Mouse (Mus musculus): Measurements from ENCODE around the gene Kcnc2. TPM values are rescaled to one million over a fixed set of nuclear protein-coding genes. Genes with fewer than 3 reads are reported as not detected.
A peak's percentile ranks its signal among the peaks of the same experiment; 100 is the strongest.

The Kcnc2 gene
- polyA plus RNA-seq, 1 experiment = 0.12 TPM

DNA sequence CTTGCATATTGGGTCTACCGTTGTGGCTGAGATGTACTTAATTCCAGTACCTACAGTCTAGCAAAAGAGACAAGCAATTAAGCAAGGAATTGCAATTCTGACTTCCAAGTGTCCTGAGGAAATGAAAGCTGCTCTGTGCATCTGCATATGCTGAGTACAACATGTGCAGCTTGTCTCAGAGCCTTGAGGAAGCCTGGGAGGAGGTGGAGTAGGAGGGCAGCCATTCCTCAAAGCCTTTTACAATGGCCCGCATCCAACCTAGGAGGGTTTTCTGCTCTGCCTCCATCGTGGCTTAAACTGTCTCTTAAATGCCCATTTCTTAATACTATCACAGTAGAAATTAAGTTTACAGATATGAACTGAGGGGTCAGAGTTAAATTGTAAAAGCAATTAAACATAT, 7.5 kb upstream of the Kcnc2 start:
- Histone ChIP-seq H3K9ac (ENCODE audit: low read depth, poor library complexity, severe bottlenecking) (no peak overlapping the region), H3K4me3 (ENCODE audit: low read depth, low read length) (no peak overlapping the region), H3K4me1 (ENCODE audit: control insufficient read depth, insufficient read depth, low read length) (no peaks in the 10 kb centered on the region), H3K27me3 (ENCODE audit: control insufficient read depth, insufficient read depth, low read length, poor library complexity, severe bottlenecking) (no peaks in the 10 kb centered on the region), H3K27ac (ENCODE audit: insufficient read depth, low read length) (no peak overlapping the region), H3K36me3 (ENCODE audit: control insufficient read depth, insufficient read depth, low read length, poor library complexity, severe bottlenecking) (no peaks in the 10 kb centered on the region), H3K9me3 (replicated peaks; ENCODE audit: control insufficient read depth, insufficient read depth, low read length, poor library complexity, severe bottlenecking) (no peaks in the 10 kb centered on the region)
- no peak for TF ChIP-seq CTCF (IDR thresholded peaks at IDR 0.05; ENCODE audit: low read depth, low read length)

DNA sequence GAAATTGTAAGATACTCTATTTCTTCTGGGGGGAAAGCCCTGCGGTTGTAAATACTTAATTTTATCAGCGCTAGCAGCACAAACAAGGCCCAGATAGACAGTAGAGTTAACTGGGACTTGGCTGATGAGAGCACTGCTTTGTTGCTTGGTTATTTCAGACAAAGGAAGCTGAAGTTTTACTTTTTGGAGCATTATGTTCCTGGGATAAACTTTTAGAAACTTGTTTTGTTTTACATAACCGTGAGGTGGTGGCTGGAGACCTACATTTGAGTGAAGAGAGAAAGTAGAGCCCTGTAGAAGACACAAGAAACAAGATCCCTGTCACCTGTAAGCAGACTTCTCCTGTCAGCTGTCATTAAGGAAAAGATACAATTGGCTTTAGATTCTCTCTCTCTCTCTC, 1.4 kb upstream of the Kcnc2 start:
- H3K27me3 ChIP-seq (ENCODE audit: control insufficient read depth, insufficient read depth, low read length, poor library complexity, severe bottlenecking) = peaks cover 9% of the 10 kb centered on the region
- H3K9me3 ChIP-seq (replicated peaks; ENCODE audit: control insufficient read depth, insufficient read depth, low read length, poor library complexity, severe bottlenecking) = no peaks in the 10 kb centered on the region
- TF ChIP-seq CTCF (IDR thresholded peaks at IDR 0.05; ENCODE audit: low read depth, low read length) (no peak), POLR2A (IDR thresholded peaks at IDR 0.05; ENCODE audit: insufficient read depth, low read length) (no peak), EP300 (IDR thresholded peaks at IDR 0.05; ENCODE audit: insufficient read depth, low read depth, low read length) (no peak)
- H3K4me1 ChIP-seq (ENCODE audit: control insufficient read depth, insufficient read depth, low read length) = no peaks in the 10 kb centered on the region
- H3K36me3 ChIP-seq (ENCODE audit: control insufficient read depth, insufficient read depth, low read length, poor library complexity, severe bottlenecking) = no peaks in the 10 kb centered on the region
- H3K4me3 ChIP-seq (ENCODE audit: low read depth, low read length) = no peak overlapping the region
- H3K9ac ChIP-seq (ENCODE audit: low read depth, poor library complexity, severe bottlenecking) = no peak overlapping the region
- no peak overlapping the region for H3K27ac ChIP-seq (ENCODE audit: insufficient read depth, low read length)

DNA sequence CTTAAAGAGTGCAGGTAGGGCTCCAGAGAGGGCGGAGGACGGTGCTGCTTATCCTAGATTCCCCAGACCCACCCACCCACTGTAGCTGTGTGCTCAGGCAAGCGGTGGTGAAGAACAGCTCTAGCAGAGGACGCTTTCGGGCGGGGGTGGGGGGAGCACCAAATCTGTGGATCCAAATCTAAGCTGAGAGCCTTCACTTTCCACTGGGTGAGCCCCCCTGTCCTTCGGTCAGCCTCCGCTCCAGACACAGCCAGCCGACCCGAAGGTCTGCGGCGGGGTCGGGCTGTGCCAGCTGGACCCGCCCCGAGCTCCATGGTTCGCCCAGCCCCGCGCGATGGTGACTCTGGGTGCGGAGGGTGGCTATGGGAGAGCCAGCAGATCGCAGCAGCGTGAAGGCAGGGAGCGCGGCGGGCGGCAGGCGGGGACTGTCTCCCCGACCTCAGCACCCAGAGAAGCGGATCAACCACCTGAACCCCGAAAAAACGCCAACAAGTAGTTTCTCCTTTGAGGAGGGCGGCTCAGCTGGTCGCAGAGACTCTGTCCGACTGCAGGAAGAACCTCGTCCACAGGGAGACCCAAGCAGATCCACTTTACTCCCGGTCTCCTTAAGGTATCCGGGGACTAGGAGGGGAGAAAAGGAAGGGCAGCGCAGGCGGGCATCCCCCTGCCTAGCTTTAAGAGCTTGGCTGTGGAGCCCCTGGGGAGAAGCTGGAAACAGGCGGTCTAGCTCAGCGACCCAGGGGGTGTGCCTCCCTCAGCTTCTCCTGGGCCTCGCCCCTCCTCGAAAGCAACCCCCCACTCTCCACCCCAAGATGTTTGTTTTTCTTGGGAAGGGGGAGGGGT, 761 bp upstream of the Kcnc2 start:
- Histone ChIP-seq H3K27ac (ENCODE audit: insufficient read depth, low read length) (no peak overlapping the region), H3K4me1 (ENCODE audit: control insufficient read depth, insufficient read depth, low read length) (no peaks in the 10 kb centered on the region), H3K9me3 (replicated peaks; ENCODE audit: control insufficient read depth, insufficient read depth, low read length, poor library complexity, severe bottlenecking) (no peaks in the 10 kb centered on the region), H3K27me3 (ENCODE audit: control insufficient read depth, insufficient read depth, low read length, poor library complexity, severe bottlenecking) (peaks cover 9% of the 10 kb centered on the region), H3K9ac (ENCODE audit: low read depth, poor library complexity, severe bottlenecking) (peak overlapping the region; percentile 36), H3K4me3 (ENCODE audit: low read depth, low read length) (peak overlapping the region; percentile 55), H3K36me3 (ENCODE audit: control insufficient read depth, insufficient read depth, low read length, poor library complexity, severe bottlenecking) (no peaks in the 10 kb centered on the region)
- TF ChIP-seq EP300 (IDR thresholded peaks at IDR 0.05; ENCODE audit: insufficient read depth, low read depth, low read length) (no peak), CTCF (IDR thresholded peaks at IDR 0.05; ENCODE audit: low read depth, low read length) (no peak), POLR2A (IDR thresholded peaks at IDR 0.05; ENCODE audit: insufficient read depth, low read length) (no peak)

DNA sequence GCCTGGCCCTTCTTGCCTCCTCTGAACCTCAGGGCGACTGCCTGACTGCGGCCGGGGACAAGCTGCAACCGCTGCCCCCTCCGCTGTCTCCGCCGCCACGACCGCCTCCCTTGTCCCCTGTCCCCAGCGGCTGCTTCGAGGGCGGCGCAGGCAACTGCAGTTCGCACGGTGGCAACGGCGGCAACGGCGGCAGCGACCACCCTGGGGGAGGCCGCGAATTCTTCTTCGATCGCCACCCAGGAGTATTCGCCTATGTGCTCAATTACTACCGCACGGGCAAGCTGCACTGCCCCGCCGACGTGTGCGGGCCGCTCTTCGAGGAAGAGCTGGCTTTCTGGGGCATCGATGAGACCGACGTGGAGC, 863 bp downstream of the Kcnc2 start:
- no peaks in the 10 kb centered on the region for H3K4me1 ChIP-seq (ENCODE audit: control insufficient read depth, insufficient read depth, low read length)
- no peak overlapping the region for H3K27ac ChIP-seq (ENCODE audit: insufficient read depth, low read length)
- H3K27me3 ChIP-seq (ENCODE audit: control insufficient read depth, insufficient read depth, low read length, poor library complexity, severe bottlenecking) = peaks cover 9% of the 10 kb centered on the region
- no peaks in the 10 kb centered on the region for H3K36me3 ChIP-seq (ENCODE audit: control insufficient read depth, insufficient read depth, low read length, poor library complexity, severe bottlenecking)
- TF ChIP-seq POLR2A (IDR thresholded peaks at IDR 0.05; ENCODE audit: insufficient read depth, low read length) = no peak
- no peak for TF ChIP-seq EP300 (IDR thresholded peaks at IDR 0.05; ENCODE audit: insufficient read depth, low read depth, low read length)
- peak overlapping the region; percentile 57 for H3K4me3 ChIP-seq (ENCODE audit: low read depth, low read length)
- H3K9ac ChIP-seq (ENCODE audit: low read depth, poor library complexity, severe bottlenecking) = no peak overlapping the region
- H3K9me3 ChIP-seq (replicated peaks; ENCODE audit: control insufficient read depth, insufficient read depth, low read length, poor library complexity, severe bottlenecking) = no peaks in the 10 kb centered on the region

DNA sequence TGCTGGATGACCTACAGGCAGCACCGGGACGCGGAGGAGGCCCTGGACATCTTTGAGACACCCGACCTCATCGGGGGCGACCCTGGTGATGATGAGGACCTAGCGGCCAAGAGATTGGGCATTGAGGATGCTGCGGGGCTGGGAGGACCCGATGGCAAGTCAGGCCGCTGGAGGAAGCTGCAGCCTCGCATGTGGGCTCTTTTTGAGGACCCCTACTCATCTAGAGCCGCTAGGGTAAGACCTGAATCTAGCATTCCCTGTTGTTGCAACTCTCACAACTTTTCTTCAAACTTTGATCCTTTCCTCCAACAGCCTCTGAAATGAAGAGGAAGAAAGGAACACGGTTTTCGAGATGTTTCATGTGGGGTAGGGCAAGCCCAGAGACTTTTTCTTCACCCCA, 1.2 kb downstream of the Kcnc2 start:
- no peaks in the 10 kb centered on the region for H3K36me3 ChIP-seq (ENCODE audit: control insufficient read depth, insufficient read depth, low read length, poor library complexity, severe bottlenecking)
- H3K4me1 ChIP-seq (ENCODE audit: control insufficient read depth, insufficient read depth, low read length) = no peaks in the 10 kb centered on the region
- no peaks in the 10 kb centered on the region for H3K9me3 ChIP-seq (replicated peaks; ENCODE audit: control insufficient read depth, insufficient read depth, low read length, poor library complexity, severe bottlenecking)
- peaks cover 9% of the 10 kb centered on the region for H3K27me3 ChIP-seq (ENCODE audit: control insufficient read depth, insufficient read depth, low read length, poor library complexity, severe bottlenecking)
- H3K27ac ChIP-seq (ENCODE audit: insufficient read depth, low read length) = no peak overlapping the region
- no peak overlapping the region for H3K9ac ChIP-seq (ENCODE audit: low read depth, poor library complexity, severe bottlenecking)
- TF ChIP-seq EP300 (IDR thresholded peaks at IDR 0.05; ENCODE audit: insufficient read depth, low read depth, low read length) (no peak), CTCF (IDR thresholded peaks at IDR 0.05; ENCODE audit: low read depth, low read length) (no peak), POLR2A (IDR thresholded peaks at IDR 0.05; ENCODE audit: insufficient read depth, low read length) (no peak)
- peak overlapping the region; percentile 57 for H3K4me3 ChIP-seq (ENCODE audit: low read depth, low read length)

DNA sequence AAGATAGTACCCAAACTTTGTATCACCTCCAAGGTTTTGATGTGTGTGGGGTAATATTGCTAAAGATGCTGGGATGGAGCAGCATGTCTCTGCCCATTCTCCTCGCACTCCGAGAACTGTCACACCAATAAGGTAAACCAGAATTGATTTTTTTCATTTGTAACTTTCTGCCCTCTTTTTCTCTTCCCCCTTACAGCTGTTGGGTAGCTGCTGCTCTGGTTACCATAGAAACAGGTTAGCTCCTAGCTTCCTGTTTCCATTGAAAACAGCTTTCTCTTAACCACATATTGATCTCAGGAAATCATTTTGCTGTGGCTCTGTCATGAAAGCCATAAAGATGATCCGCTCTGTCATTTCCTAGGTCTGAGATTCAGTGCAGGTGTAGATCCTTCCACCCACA, 7.1 kb downstream of the Kcnc2 start:
- Histone ChIP-seq H3K27me3 (ENCODE audit: control insufficient read depth, insufficient read depth, low read length, poor library complexity, severe bottlenecking) (no peaks in the 10 kb centered on the region), H3K9me3 (replicated peaks; ENCODE audit: control insufficient read depth, insufficient read depth, low read length, poor library complexity, severe bottlenecking) (no peaks in the 10 kb centered on the region), H3K9ac (ENCODE audit: low read depth, poor library complexity, severe bottlenecking) (no peak overlapping the region), H3K4me1 (ENCODE audit: control insufficient read depth, insufficient read depth, low read length) (no peaks in the 10 kb centered on the region), H3K36me3 (ENCODE audit: control insufficient read depth, insufficient read depth, low read length, poor library complexity, severe bottlenecking) (no peaks in the 10 kb centered on the region), H3K27ac (ENCODE audit: insufficient read depth, low read length) (no peak overlapping the region), H3K4me3 (ENCODE audit: low read depth, low read length) (no peak overlapping the region)
- TF ChIP-seq EP300 (IDR thresholded peaks at IDR 0.05; ENCODE audit: insufficient read depth, low read depth, low read length) = no peak
